Comparison of ENCODE assay signal across 31 mouse cellular contexts in the genomic region with DNA sequence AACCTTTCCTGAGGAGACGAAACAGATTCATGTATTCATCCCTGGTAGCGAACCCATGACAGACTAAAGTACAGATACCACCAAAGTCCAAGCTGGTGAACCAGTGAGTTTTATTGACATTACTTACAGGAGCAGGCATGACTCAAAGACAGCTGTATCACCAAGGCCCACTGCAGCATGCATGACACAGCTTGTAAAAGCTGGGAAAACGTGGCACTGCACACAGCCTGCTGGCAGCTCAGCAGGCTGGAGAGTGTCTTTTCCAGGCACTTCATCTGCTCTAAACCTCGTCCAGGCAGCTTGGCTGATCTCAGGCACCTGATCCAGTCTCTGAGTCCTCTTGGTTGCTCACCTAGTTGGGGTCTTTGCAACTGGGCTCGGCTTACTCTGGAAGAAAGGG. TPM values are rescaled to one million over a fixed set of nuclear protein-coding genes. Genes with fewer than 3 reads are reported as not detected.
DNase-seq lines count a peak whose midpoint lies in the region; ATAC-seq and TF ChIP-seq lines count a peak whose summit lies in the region.
"Had no signal": no experiment of that assay in that cellular context is flagged by ENCODE, and none has a peak within 500 bp of the region (broad histone marks: within the 10 kb centered on the region; RNA-seq: fewer than 3 reads in every experiment).

No protein-coding gene starts in this region.

- no peak overlapping the region for H3K9ac ChIP-seq in midbrain, embryonic 15.5 days
- H3K9ac ChIP-seq: embryonic facial prominence, embryonic 13.5 days; embryonic facial prominence, embryonic 15.5 days; forebrain, embryonic 13.5 days; forebrain, embryonic 15.5 days; forebrain, postnatal 0 days had no signal

- peaks cover 39% of the 10 kb centered on the region for H3K27me3 ChIP-seq in midbrain, embryonic 15.5 days (replicated peaks)

- WGBS in midbrain, embryonic 15.5 days: 46% methylated on average over 5 of the region's 5 CpGs

- DNase-seq in layer of hippocampus, adult 2 months (ENCODE audit: low spot score in 2 of 2): no peak
- DNase-seq in layer of hippocampus, postnatal 25 days (ENCODE audit: extremely low spot score in 1 of 2, low spot score in 1 of 2): no peak
- peak; percentile 16 to 25 for DNase-seq in urinary bladder, postnatal 36 days (ENCODE audit: low spot score in 2 of 2)
- DNase-seq in urinary bladder, adult 18-20 months (ENCODE audit: low spot score in 2 of 2): no peak
- DNase-seq in MN1 (ENCODE audit: low spot score): peak; percentile 25
- DNase-seq in brain, adult 2 months (ENCODE audit: low read depth, low spot score): peak; percentile 64
- DNase-seq in kidney, adult 18-20 months: no peak
- DNase-seq: adrenal gland, adult 8-10 months; adrenal gland, postnatal 14 days; adrenal gland, postnatal 36 days; B cell, adult 2 months; cerebellum, adult 11 months; cerebellum, adult 2 months; cerebellum, adult 9-10 months; cerebellum, postnatal 36 days; embryo, embryonic 11 days; forebrain, postnatal 0 days had no signal

- H3K4me3 ChIP-seq in layer of hippocampus, adult 2 months: no peak overlapping the region
- no peak overlapping the region for H3K4me3 ChIP-seq in midbrain, embryonic 15.5 days
- H3K4me3 ChIP-seq: embryonic facial prominence, embryonic 13.5 days; embryonic facial prominence, embryonic 15.5 days; erythroblast, embryonic 14.5 days; forebrain, embryonic 13.5 days; forebrain, embryonic 15.5 days had no signal

- H3K4me2 ChIP-seq in midbrain, embryonic 15.5 days: no peak overlapping the region
- H3K4me2 ChIP-seq: embryonic facial prominence, embryonic 13.5 days; embryonic facial prominence, embryonic 15.5 days; forebrain, embryonic 13.5 days; forebrain, embryonic 15.5 days had no signal

- H3K36me3 ChIP-seq in midbrain, embryonic 15.5 days (replicated peaks): no peaks in the 10 kb centered on the region
- H3K36me3 ChIP-seq: embryonic facial prominence, embryonic 13.5 days; embryonic facial prominence, embryonic 15.5 days; forebrain, embryonic 15.5 days; G1E had no signal

- H3K4me1 ChIP-seq in midbrain, embryonic 15.5 days: peaks cover 25% of the 10 kb centered on the region

- peak overlapping the region; percentile 39; the same call in 1 of the 2 replicates for H3K27ac ChIP-seq in layer of hippocampus, adult 2 months
- H3K27ac ChIP-seq in midbrain, embryonic 15.5 days: no peak overlapping the region
- H3K27ac ChIP-seq: embryonic facial prominence, embryonic 13.5 days; embryonic facial prominence, embryonic 15.5 days; forebrain, embryonic 13.5 days; forebrain, embryonic 15.5 days had no signal

- no peak for TF ChIP-seq CTCF in layer of hippocampus, adult 2 months (conservative IDR thresholded peaks at IDR 0.05)

- ATAC-seq in midbrain, embryonic 15.5 days (replicated peaks): no peak
- ATAC-seq: activated CD4-positive, CD25-positive, alpha-beta regulatory T cell, adult 4 months; CD4-positive, CD25-positive, alpha-beta regulatory T cell, adult 4 months; forebrain, embryonic 13.5 days; forebrain, embryonic 15.5 days; forebrain, postnatal 0 days; Patski had no signal

- no peaks in the 10 kb centered on the region for H3K9me3 ChIP-seq in midbrain, embryonic 15.5 days
- H3K9me3 ChIP-seq: embryonic facial prominence, embryonic 13.5 days; embryonic facial prominence, embryonic 15.5 days; forebrain, embryonic 13.5 days; forebrain, embryonic 15.5 days had no signal

RNA-seq across cellular contexts. Expression of a gene that starts 4.8 kb away (rescaled TPM):
- total RNA-seq in layer of hippocampus, adult 2 months (2021): 10 to 100 TPM; 20.5 to 27.6 TPM
- 10 to 100 TPM; 26.8 to 28.1 TPM for total RNA-seq in layer of hippocampus, postnatal 25 days (2021)
- not detected in 2 replicates for polyA plus RNA-seq in midbrain, embryonic 15.5 days (2015; fragmentation: Nextera tagmentation; extraction: Ambion mirVana)
- total RNA-seq: adrenal gland, adult 18-20 months; adrenal gland, adult 8-10 months; adrenal gland, postnatal 36 days; CH12.LX; G1E had no signal
- polyA plus RNA-seq: activated CD4-positive, CD25-positive, alpha-beta regulatory T cell, adult 4 months; CD4-positive, CD25-positive, alpha-beta regulatory T cell, adult 4 months; embryonic facial prominence, embryonic 11.5 days; embryonic facial prominence, embryonic 13.5 days; embryonic facial prominence, embryonic 15.5 days; erythroblast, embryonic 14.5 days; forebrain, embryonic 11.5 days; forebrain, embryonic 13.5 days; forebrain, embryonic 15.5 days; G1E; Patski had no signal

RNA-seq across cellular contexts. Expression of a gene that starts 5.8 kb away (rescaled TPM):
- 10 to 100 TPM; 84.7 to 90.8 TPM for total RNA-seq in layer of hippocampus, adult 2 months (2021)
- total RNA-seq in layer of hippocampus, postnatal 25 days (2021): 10 to 100 TPM; 95.1 to 98.5 TPM
- 11.4 and 11.5 TPM in 2 replicates for polyA plus RNA-seq in midbrain, embryonic 15.5 days (2015; fragmentation: Nextera tagmentation; extraction: Ambion mirVana)
- polyA plus RNA-seq: erythroblast, embryonic 14.5 days; G1E had no signal

RNA-seq across cellular contexts. Expression of a gene that starts 56.8 kb away (rescaled TPM):
- total RNA-seq in layer of hippocampus, adult 2 months (2021): 10 to 100 TPM; 13.1 to 18.2 TPM
- 10 to 100 TPM; 15.8 to 17.9 TPM for total RNA-seq in layer of hippocampus, postnatal 25 days (2021)
- polyA plus RNA-seq in midbrain, embryonic 15.5 days (2015; fragmentation: Nextera tagmentation; extraction: Ambion mirVana): 18.5 and 22.6 TPM in 2 replicates

RNA-seq across cellular contexts. Expression of a gene that starts 57.3 kb away (rescaled TPM):
- total RNA-seq in layer of hippocampus, adult 2 months (2021): 100 to 1,000 TPM; 212 to 216 TPM
- total RNA-seq in layer of hippocampus, postnatal 25 days (2021): 100 to 1,000 TPM; 194 to 226 TPM
- polyA plus RNA-seq in midbrain, embryonic 15.5 days (2015; fragmentation: Nextera tagmentation; extraction: Ambion mirVana): 586 and 601 TPM in 2 replicates

Comparison
In these comparisons a context has a peak if more than half of its experiments do, and no peak if none do; other contexts are left out.
1. DNase-seq: peak in urinary bladder, postnatal 36 days (2 of 2), MN1 (single experiment) and brain, adult 2 months (single experiment); none in layer of hippocampus, adult 2 months (0 of 2), layer of hippocampus, postnatal 25 days (0 of 2), urinary bladder, adult 18-20 months (0 of 2) and kidney, adult 18-20 months (single experiment).